Mouse (Mus musculus) spleen, postnatal 10 days (tissue): ENCODE results near the gene Cpm.

Experiments
- DNase-seq, 2 experiments: peaks; one replicate each; pipeline ENCODE4 v3.0.0; 2021 to 2022; ENCODE audit warnings: low spot score in 2 of 2

Cpm gene

GRCm38 (mm10) chr10:117687577-117687976, 58.3 kb downstream of the Cpm start:
- no peak for DNase-seq

- peak in 1 of 2 experiments; percentile 60 for DNase-seq
These were observed 59.2 kb downstream of the Cpm start for GRCm38 (mm10) chr10:117688204-117689151.

DNA sequence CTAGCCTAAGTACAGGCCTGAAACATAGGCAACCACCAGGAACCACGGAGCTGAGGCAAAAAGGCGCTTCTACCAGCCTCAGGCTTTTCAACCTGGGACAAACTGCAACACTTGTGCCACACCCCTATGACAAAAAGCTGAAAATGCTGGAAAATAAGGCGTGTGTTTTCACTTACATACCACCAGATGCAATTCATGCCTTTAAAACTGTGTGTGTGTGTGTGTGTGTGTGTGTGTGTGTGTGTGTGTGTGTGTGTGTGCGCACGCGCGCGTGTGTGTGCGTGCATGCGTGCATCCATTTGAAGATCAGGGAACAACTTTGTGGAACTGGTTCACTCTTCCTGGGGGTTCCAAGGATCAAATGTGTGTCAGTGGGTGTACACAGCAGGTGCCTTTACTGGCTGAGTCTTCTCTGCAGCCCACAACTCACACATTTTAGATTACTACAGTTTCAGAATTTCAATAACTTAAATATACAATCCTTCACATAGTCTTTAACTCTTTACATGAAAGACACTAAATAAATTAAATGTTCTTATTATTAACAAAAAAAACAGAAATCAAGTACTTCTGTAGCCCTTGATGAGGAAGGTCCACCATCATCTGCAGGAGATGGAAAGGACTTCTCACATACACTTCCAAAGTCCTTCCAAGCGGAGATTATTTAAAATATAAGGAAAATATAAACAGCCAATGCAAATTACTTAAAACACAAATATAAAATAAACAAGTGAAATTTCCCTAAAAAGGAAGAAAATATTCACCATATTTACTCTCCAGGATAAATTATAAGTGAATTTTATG, 60.2 kb downstream of the Cpm start:
- DNase-seq: no peak

GRCm38 (mm10) chr10:117690101-117690352, 60.7 kb downstream of the Cpm start:
- DNase-seq: no peak

- no peak for DNase-seq
These were observed 61.5 kb downstream of the Cpm start for GRCm38 (mm10) chr10:117690770-117691296.

- DNase-seq: no peak
These were observed 62.2 kb downstream of the Cpm start for GRCm38 (mm10) chr10:117691389-117691968.

- DNase-seq: no peak
These were observed 62.9 kb downstream of the Cpm start for GRCm38 (mm10) chr10:117692173-117692572.

DNA sequence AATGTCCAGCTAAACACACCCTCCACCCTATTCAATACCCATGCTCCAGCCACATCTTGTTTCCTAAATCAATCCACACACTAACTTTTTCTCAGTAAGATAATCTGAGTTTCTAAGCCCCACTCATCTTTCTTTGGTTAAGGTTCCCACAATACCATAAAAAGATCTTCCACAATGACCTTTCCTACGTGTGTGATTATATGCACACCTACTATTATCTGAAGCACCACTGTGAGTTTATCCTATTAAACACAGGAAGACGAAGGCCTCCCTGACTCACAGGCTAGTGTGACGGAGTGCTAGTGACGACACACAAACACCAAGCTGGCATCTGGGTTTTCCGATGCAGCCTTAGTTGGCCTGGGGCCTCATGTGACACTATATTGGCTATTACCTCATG, 63.7 kb downstream of the Cpm start:
- DNase-seq: no peak

DNA sequence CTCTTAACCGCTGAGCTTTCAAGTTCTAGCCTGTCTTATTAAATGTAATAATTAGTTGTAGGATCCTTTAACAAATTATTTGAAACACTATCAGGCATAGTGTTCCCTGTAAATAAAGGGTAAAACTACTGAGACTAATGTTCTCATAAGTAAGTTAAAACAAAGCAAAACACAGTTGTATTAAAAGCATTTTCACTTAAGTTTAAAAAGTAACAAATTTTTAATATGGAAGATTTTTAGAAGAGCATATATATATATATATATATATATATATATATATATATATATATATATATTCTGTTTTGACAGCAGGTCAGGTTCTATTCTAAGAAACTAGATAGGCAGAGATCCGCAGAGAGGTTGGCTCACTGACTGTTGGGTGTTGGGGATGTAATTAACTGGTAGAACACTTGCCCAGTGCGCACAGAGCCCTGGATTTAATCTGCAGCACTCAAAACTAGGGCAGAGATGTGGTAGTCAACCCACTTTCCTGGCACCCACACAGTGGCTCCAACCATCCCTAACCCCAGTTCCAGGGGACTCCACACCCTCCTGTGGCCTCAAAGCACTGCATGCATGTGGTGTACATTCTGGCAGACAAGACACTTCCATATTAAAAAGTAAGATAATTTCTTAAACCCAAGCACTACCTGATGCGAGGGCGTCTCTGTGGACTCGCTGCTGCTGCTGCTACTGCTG, 65.1 kb downstream of the Cpm start:
- DNase-seq: no peak

GRCm38 (mm10) chr10:117695027-117695426, 65.7 kb downstream of the Cpm start:
- DNase-seq: no peak

GRCm38 (mm10) chr10:117695605-117696004, 66.3 kb downstream of the Cpm start:
- DNase-seq: no peak

- no peak for DNase-seq
These were observed 66.9 kb downstream of the Cpm start for GRCm38 (mm10) chr10:117696021-117696826.

DNA sequence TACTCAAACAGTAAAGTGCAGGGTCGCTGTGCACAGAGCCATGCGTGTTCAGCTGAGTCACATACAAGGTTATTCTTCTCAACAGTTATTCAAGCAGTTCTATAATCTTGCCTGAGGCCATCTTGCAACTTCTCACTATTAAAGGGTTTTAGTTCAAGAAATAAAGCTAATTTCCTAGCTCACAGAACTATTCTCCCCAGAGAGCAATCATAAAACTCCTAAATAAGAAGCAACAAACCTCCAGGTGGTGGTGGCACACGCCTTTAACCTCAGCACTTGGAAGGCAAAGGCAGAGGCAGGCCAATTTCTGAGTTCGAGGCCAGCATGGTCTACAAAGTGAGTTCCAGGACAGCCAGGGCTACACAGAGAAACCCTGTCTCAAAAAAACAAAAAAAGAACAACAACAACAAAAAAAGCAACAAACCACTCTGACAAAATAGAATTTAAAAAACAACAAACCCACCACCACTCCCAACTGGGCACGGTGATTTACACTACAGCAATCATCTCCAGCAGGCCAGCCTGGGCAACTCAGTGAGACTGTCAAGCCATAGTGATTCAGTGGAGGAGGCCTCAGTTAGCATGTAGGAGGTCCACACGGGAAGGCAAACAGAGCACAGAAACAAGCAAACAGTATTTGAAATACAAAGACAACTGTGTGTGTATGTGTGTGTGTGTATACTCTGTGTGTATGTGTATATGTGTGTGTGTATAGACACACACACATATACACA, 67.7 kb downstream of the Cpm start:
- DNase-seq: no peak

DNA sequence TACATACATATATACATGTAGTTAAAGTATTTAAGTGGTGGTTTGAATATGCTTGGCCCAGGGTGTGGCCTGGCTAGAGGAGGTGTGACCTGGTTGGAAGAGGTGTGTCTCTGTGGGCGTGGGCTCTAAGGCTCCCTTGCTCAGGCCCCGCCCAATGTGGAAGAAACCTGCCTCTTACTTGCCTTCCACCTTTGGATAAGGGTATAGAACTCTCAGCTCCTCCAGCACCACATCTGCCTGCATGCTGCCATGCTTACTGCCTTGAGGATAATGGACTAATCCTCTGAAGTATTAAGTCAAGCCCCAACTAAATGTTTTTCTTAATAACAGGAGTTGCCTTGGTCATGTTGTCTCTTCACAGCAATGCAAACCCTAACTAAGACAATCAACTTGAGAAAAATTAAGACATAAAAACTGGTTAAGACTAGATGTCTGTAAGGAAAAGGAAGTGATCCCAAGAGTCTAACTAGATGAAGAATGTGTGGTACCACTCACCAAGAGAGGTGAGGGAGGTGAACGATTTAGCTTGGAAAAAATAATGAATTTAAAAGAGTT, 68.3 kb downstream of the Cpm start:
- no peak for DNase-seq

DNA sequence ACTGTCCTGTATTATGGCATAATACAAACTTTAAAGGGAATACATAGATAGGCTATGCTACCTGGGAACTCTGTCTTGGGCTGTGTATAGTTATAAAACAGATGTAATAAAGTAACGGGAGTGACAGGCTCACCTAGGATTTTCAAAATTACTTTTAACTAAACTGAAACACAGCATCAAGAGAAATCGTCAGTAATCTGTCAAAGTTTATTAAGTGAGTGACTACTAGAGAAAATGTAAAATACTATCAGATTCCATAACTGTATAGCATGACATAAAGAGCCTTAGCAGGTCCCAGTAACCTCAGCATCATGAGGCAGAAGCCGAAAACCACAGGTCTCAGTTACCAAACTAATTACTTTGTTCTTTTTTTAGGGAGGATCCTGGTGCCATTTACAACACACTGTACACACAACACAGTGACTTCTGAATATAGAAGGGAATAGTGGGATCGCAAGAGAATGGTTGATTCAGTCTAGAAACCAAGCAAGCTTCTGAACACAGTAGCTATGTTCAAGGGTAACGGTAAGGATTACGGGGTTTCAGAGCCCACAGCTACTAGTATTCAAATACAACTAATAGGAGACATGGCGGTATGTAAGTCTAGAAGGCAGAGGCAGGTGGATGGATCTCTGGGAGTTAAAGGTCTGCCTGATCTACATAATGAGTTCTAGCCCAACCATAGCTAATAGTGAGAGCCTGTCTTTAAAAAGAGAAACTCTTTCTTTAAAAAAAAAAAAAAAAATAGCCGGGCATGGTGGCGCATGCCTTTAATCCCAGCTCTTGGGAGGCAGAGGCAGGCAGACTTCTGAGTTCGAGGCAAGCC, 69.2 kb downstream of the Cpm start:
- DNase-seq: no peak

DNA sequence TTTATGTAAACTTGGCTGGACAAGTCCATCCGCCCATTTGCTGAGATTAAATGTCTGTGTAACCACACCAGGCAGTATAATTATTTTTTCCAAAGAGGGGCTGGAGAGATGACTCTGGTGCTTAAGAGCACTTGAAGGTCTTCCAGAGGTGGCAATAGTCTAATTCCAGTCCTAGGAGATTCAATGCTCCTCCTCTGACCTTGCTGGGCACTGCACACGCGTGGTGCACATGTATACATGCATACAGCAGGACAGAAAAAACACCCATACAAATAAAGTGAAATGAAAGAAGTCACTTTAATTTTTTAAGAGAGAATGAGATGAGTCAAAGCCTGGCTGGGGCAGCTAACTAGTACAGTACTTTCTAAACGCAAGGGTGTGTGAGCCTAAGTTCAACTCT, 70.6 kb downstream of the Cpm start:
- no peak for DNase-seq

GRCm38 (mm10) chr10:117700450-117700849, 71.2 kb downstream of the Cpm start:
- DNase-seq: no peak

DNA sequence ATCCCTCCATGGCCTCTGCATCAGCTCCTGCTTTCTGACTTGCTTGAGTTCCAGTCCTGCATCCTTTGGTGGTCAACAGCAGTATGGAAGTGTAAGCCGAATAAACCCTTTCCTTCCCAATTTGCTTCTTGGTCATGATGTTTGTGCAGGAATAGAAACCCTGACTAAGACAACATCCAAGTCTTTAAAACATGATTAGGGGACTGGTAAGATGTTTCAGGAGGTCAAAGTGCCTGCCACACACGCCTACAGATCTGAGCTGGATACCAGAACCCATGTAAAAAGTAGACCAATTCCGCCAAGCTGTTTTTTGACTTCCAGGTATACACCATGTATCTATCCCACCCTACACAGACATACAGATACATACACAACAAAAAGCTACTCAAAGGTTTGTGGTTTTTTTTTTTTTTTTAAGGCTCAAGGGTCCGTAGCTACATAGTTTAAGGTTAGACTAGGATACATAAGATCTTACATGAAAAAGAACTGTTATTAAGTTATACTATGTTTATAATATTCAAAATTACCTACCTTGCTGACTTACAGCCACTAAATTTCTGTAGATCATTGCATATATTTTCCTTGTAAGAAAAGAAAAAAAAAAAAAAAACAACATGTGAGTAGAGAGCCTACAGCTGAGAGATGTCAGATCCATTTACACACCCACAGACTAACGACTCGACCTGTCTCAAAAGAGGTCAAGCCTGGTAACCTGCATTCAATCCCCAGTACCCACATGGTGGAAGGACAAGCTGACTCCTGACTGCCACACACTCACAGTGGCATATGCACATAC, 71.9 kb downstream of the Cpm start:
- DNase-seq: no peak
